Mouse (Mus musculus): Measurements from ENCODE around the gene P2ry2. TPM values are rescaled to one million over a fixed set of nuclear protein-coding genes. Genes with fewer than 3 reads are reported as not detected.

P2ry2 gene
- total and polyA plus RNA-seq, 2 experiments from 2014 or later: 3.8 to 12.9 TPM

DNA sequence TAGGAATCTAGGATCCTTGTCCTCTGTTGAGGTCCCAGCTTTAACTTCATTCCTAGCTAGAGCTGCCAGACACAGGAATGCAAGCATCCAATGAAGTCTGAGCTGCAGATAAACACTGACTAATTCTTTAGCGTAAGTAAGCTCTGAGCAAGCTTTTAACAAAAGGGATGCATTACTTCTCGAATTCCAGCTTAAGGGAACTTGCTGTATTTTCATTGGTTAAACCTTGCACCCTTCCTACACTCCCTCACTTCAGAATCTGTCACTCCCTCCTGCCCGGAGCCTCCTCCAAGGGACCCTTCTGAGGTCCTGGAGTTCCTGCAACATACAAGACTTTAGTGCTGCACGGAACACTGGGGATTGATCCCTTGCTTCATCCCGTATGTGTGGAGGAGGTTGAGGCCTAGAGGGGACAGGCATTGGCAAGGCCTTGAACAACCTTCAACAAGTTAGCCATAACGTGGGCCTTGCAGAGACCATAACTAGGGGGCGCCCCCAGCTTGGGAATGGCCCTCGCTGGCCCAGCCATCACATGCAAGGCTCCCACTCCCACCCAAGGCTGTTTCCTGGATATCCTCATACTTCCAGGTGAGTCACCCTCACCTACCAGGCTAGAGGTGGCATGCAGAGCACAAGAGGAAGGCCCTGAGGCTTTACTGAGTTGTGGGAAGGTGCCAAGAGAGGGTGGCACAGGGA lies 31.3 kb upstream of the P2ry2 start:
- Histone ChIP-seq H3K9me3 (replicated peaks; ENCODE audit: control insufficient read depth, low read length) (no peaks in the 10 kb centered on the region), H3K27ac (ENCODE audit: low read depth) (no peak overlapping the region), H3K36me3 (replicated peaks; ENCODE audit: control insufficient read depth, insufficient read depth, low read length) (no peaks in the 10 kb centered on the region), H3K27me3 (ENCODE audit: control insufficient read depth, insufficient read depth, low read length) (no peaks in the 10 kb centered on the region), H3K9ac (replicated peaks; ENCODE audit: low read depth, low read length) (no peak overlapping the region), H3K4me3 (ENCODE audit: low read depth, low read length) (no peak overlapping the region), H3K4me2 (ENCODE audit: low read depth, low read length) (no peak overlapping the region), H3K4me1 (ENCODE audit: control insufficient read depth, insufficient read depth) (peaks cover 22% of the 10 kb centered on the region; the same call in 1 of the 2 replicates)
- TF ChIP-seq EP300 (IDR thresholded peaks at IDR 0.05; ENCODE audit: low read depth) (no peak), CTCF (IDR thresholded peaks at IDR 0.05; ENCODE audit: low read depth) (no peak)
- ATAC-seq (ENCODE audit: insufficient read depth, low read depth) (no peak), DNase-seq (ENCODE audit: low spot score) (no peak)
- 61% methylated on average over 8 of the region's 8 CpGs for WGBS

DNA sequence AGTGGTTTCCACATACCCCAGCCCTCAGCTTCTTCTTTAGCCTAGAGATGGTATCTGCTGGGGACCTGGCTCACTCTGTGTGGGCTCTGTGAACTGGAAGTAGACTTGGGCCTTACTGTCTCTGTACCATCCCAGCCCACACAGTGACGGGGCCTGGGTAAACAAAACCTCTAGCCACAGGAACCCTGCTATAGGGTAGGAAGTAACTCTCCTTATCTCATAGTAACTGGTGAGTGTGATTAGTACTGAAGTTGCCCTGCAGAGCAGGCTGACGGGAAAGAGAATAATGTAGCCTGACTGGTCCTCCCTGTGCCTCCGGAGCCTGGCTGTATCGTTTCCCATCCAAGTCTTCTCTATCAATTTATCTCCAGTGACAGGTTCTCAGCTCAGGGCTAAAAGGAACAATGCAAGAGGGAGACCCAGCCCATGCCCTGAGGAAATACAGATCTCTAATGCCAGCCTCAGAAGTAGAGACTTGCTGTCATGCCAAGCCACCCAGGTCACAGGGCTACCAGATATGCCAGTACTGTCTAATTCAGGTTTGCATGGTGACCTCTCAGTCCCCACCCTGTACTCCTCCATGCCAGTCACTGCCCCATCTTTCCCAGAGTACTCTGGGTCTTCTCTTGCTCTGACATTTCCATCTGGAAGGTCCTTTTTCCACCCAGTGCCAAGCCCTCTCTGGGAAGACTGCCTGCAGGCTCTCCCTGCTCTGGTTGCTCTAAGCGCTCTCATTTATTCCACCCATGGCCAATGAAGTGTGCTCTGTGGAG lies 29.5 kb upstream of the P2ry2 start:
- DNase-seq (ENCODE audit: low spot score): no peak
- no peak for ATAC-seq (ENCODE audit: insufficient read depth, low read depth)
- peaks cover 19% of the 10 kb centered on the region; the same call in 1 of the 2 replicates for H3K4me1 ChIP-seq (ENCODE audit: control insufficient read depth, insufficient read depth)
- no peaks in the 10 kb centered on the region for H3K27me3 ChIP-seq (ENCODE audit: control insufficient read depth, insufficient read depth, low read length)
- H3K9me3 ChIP-seq (replicated peaks; ENCODE audit: control insufficient read depth, low read length): no peaks in the 10 kb centered on the region
- no peaks in the 10 kb centered on the region for H3K36me3 ChIP-seq (replicated peaks; ENCODE audit: control insufficient read depth, insufficient read depth, low read length)
- no peak overlapping the region for H3K4me3 ChIP-seq (ENCODE audit: low read depth, low read length)
- 53% methylated on average over 5 of the region's 5 CpGs for WGBS
- H3K27ac ChIP-seq (ENCODE audit: low read depth): no peak overlapping the region
- TF ChIP-seq CTCF (IDR thresholded peaks at IDR 0.05; ENCODE audit: low read depth) (no peak), EP300 (IDR thresholded peaks at IDR 0.05; ENCODE audit: low read depth) (no peak)
- H3K9ac ChIP-seq (replicated peaks; ENCODE audit: low read depth, low read length): no peak overlapping the region
- no peak overlapping the region for H3K4me2 ChIP-seq (ENCODE audit: low read depth, low read length)

DNA sequence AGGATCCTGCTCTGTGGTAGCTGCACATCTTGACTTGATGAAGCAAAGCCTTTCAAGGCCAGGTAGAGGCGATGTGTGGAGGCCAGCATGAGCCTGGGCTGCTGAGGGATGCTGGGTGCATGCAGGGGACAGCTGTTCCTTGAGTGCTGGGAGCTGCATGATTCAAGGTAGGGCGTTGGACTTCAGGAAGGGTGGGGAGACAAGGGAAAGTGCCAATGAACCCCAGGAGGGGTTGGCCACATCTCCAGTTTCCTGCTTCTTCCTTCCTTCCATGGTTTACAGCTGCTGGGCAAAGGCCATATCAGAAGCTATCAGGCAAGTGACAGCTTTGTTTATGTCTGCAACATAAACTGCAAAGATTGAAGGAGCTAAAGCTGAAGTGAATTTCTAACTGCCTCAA lies 28.9 kb upstream of the P2ry2 start:
- H3K36me3 ChIP-seq (replicated peaks; ENCODE audit: control insufficient read depth, insufficient read depth, low read length): no peaks in the 10 kb centered on the region
- no peaks in the 10 kb centered on the region for H3K9me3 ChIP-seq (replicated peaks; ENCODE audit: control insufficient read depth, low read length)
- WGBS: 69% methylated on average over 2 of the region's 2 CpGs
- TF ChIP-seq CTCF (IDR thresholded peaks at IDR 0.05; ENCODE audit: low read depth) (no peak), EP300 (IDR thresholded peaks at IDR 0.05; ENCODE audit: low read depth) (no peak)
- no peak overlapping the region for H3K4me3 ChIP-seq (ENCODE audit: low read depth, low read length)
- H3K4me1 ChIP-seq (ENCODE audit: control insufficient read depth, insufficient read depth): peaks cover 19% of the 10 kb centered on the region; the same call in 1 of the 2 replicates
- no peak overlapping the region for H3K27ac ChIP-seq (ENCODE audit: low read depth)
- H3K9ac ChIP-seq (replicated peaks; ENCODE audit: low read depth, low read length): no peak overlapping the region
- ATAC-seq (ENCODE audit: insufficient read depth, low read depth): no peak
- no peak overlapping the region for H3K4me2 ChIP-seq (ENCODE audit: low read depth, low read length)
- no peak for DNase-seq (ENCODE audit: low spot score)
- H3K27me3 ChIP-seq (ENCODE audit: control insufficient read depth, insufficient read depth, low read length): no peaks in the 10 kb centered on the region

DNA sequence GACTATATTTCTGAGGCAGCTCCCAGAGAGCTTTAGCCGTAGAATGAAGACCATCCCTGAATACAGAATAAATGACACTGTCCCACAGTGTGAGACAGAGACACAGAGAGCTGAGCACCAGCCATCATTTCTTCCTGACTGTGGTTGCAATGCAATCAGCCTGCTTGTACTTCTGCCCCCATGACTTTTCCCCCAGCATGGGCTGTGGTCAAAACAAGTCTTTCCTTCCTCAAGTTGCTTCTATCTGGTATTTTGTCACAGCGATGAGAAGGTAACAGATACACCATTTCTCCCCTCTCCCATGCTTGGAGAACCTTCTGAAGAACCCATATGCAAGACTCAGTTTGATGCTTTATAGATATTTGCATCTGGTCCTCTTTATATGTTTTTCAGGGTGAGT lies 20.7 kb upstream of the P2ry2 start:
- Histone ChIP-seq H3K9ac (replicated peaks; ENCODE audit: low read depth, low read length) (no peak overlapping the region), H3K4me2 (ENCODE audit: low read depth, low read length) (no peak overlapping the region), H3K4me3 (ENCODE audit: low read depth, low read length) (no peak overlapping the region), H3K27me3 (ENCODE audit: control insufficient read depth, insufficient read depth, low read length) (0 out of 2 replicates have a peak, but pooled peaks cover 5% of the 10 kb centered on the region), H3K9me3 (replicated peaks; ENCODE audit: control insufficient read depth, low read length) (no peaks in the 10 kb centered on the region), H3K27ac (ENCODE audit: low read depth) (no peak overlapping the region), H3K36me3 (replicated peaks; ENCODE audit: control insufficient read depth, insufficient read depth, low read length) (no peaks in the 10 kb centered on the region), H3K4me1 (ENCODE audit: control insufficient read depth, insufficient read depth) (no peaks in the 10 kb centered on the region)
- ATAC-seq (ENCODE audit: insufficient read depth, low read depth) (no peak), DNase-seq (ENCODE audit: low spot score) (no peak)
- WGBS: 82% methylated on average over 2 of the region's 2 CpGs
- TF ChIP-seq EP300 (IDR thresholded peaks at IDR 0.05; ENCODE audit: low read depth): no peak
- TF ChIP-seq CTCF (IDR thresholded peaks at IDR 0.05; ENCODE audit: low read depth): no peak

DNA sequence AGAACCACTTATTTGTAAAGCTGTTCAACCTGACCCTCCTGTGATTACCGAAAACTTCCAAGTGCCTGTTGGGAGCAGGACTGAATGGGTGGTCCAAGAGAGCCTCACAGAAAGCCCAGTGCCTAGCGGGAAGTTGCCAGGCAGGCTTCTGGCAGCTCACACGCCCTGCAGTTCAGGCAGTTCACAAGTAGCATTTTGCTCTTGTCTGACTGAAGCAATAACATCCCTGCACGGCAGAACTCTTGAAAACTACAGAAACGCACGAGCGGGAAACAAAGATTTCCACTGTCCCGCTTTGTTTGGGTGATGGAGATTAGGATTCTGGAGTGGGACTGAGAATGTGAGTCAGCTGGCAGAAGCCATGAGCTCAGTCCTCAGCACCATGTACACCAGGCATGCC lies 18.6 kb upstream of the P2ry2 start:
- H3K27ac ChIP-seq (ENCODE audit: low read depth): no peak overlapping the region
- no peak overlapping the region for H3K4me2 ChIP-seq (ENCODE audit: low read depth, low read length)
- no peaks in the 10 kb centered on the region for H3K36me3 ChIP-seq (replicated peaks; ENCODE audit: control insufficient read depth, insufficient read depth, low read length)
- no peaks in the 10 kb centered on the region for H3K9me3 ChIP-seq (replicated peaks; ENCODE audit: control insufficient read depth, low read length)
- no peak overlapping the region for H3K4me3 ChIP-seq (ENCODE audit: low read depth, low read length)
- H3K27me3 ChIP-seq (ENCODE audit: control insufficient read depth, insufficient read depth, low read length): 0 out of 2 replicates have a peak, but pooled peaks cover 5% of the 10 kb centered on the region
- no peak for TF ChIP-seq EP300 (IDR thresholded peaks at IDR 0.05; ENCODE audit: low read depth)
- no peak for TF ChIP-seq CTCF (IDR thresholded peaks at IDR 0.05; ENCODE audit: low read depth)
- no peak overlapping the region for H3K9ac ChIP-seq (replicated peaks; ENCODE audit: low read depth, low read length)
- WGBS: 53% methylated on average over 8 of the region's 8 CpGs
- DNase-seq (ENCODE audit: low spot score): no peak
- 0 out of 2 replicates have a peak, but pooled peaks cover 8% of the 10 kb centered on the region for H3K4me1 ChIP-seq (ENCODE audit: control insufficient read depth, insufficient read depth)
- no peak for ATAC-seq (ENCODE audit: insufficient read depth, low read depth)

Measured in heart, postnatal 0 days (tissue).